Mouse (Mus musculus) neural tube, embryonic 15.5 days (tissue): ENCODE measurements around the gene Dock2. TPM values are rescaled to one million over a fixed set of nuclear protein-coding genes. Genes with fewer than 3 reads are reported as not detected.
A peak's percentile ranks its signal among the peaks of the same experiment; 100 is the strongest.

Experiments used
- ATAC-seq: fragments of 200-750 bp; cut with Nextera tagmentation; 2 replicates; pipeline ENCODE4 v1.8.0; 2017; ENCODE audit warnings: mild to moderate bottlenecking, moderate TSS enrichment, moderate library complexity; ENCODE audit not compliant: low FRiP score
- H3K27ac ChIP-seq: fragments of 300-500 bp; sonication (generic); replicated peaks from 2 replicates; pipeline ENCODE4 v1.5.1; 2015; ENCODE audit warnings: mild to moderate bottlenecking, inconsistent platforms
- H3K27me3 ChIP-seq: fragments of 300-500 bp; sonication (generic); replicated peaks from 2 replicates; pipeline ENCODE4 v1.6.1; 2015; ENCODE audit warnings: inconsistent platforms
- H3K36me3 ChIP-seq: fragments of 300-500 bp; sonication (generic); 2 replicates; pipeline ENCODE4 v1.6.1; 2015; ENCODE audit warnings: inconsistent platforms
- H3K4me1 ChIP-seq: fragments of 300-500 bp; sonication (generic); 2 replicates; pipeline ENCODE4 v1.6.1; 2015; ENCODE audit warnings: inconsistent platforms
- H3K4me2 ChIP-seq: fragments of 300-500 bp; sonication (generic); 2 replicates; pipeline ENCODE4 v1.6.1; 2015; ENCODE audit warnings: inconsistent platforms, mild to moderate bottlenecking, moderate library complexity
- H3K4me3 ChIP-seq: fragments of 300-500 bp; sonication (generic); replicated peaks from 2 replicates; pipeline ENCODE4 v1.5.1; 2015; ENCODE audit warnings: mild to moderate bottlenecking, inconsistent platforms
- H3K9ac ChIP-seq: fragments of 300-500 bp; sonication (generic); replicated peaks from 2 replicates; pipeline ENCODE4 v1.6.1; 2015; ENCODE audit warnings: mild to moderate bottlenecking, inconsistent platforms
- H3K9me3 ChIP-seq: fragments of 300-500 bp; sonication (generic); replicated peaks from 2 replicates; pipeline ENCODE4 v1.6.1; 2016; ENCODE audit warnings: inconsistent platforms
- WGBS: fragments of 180-500 bp; shearing (Covaris S2); methylation state at CpG from one replicate; pipeline ENCODE4 v1.1.7; 2015; ENCODE audit warnings: mixed read lengths; 5-methylcytosine and 5-hydroxymethylcytosine counted together
- polyA plus RNA-seq: library from polyadenylated mRNA; unstranded; fragments of >200 nt; fragmentation: Nextera tagmentation; extraction: Ambion mirVana; gene quantifications from 2 replicates; pipeline ENCODE4 v1.2.1, GENCODE M21; 2015

Gene Dock2
- polyA plus RNA-seq, 1 experiment from 2014 or later: 1.0 TPM

GRCm38 (mm10) chr11:34713360-34713759 is 70.3 kb downstream of the Dock2 start:
- Histone ChIP-seq H3K27ac (no peak overlapping the region), H3K4me1 (0 out of 2 replicates have a peak, but pooled peaks cover 1% of the 10 kb centered on the region), H3K4me2 (no peak overlapping the region), H3K4me3 (no peak overlapping the region), H3K9ac (no peak overlapping the region), H3K9me3 (no peaks in the 10 kb centered on the region), H3K36me3 (no peaks in the 10 kb centered on the region), H3K27me3 (no peaks in the 10 kb centered on the region)
- ATAC-seq: no peak
- 67% methylated on average over 5 of the region's 5 CpGs for WGBS

- Histone ChIP-seq H3K4me1 (0 out of 2 replicates have a peak, but pooled peaks cover 3% of the 10 kb centered on the region), H3K36me3 (no peaks in the 10 kb centered on the region), H3K27me3 (no peaks in the 10 kb centered on the region), H3K9me3 (no peaks in the 10 kb centered on the region), H3K4me3 (no peak overlapping the region), H3K4me2 (no peak overlapping the region), H3K27ac (no peak overlapping the region), H3K9ac (no peak overlapping the region)
- no peak for ATAC-seq
- 63% methylated on average over 11 of the region's 11 CpGs for WGBS
These were observed 75.4 kb downstream of the Dock2 start for GRCm38 (mm10) chr11:34708278-34708677.

- ATAC-seq: no peak
- 93% methylated on average over 5 of the region's 5 CpGs for WGBS
- Histone ChIP-seq H3K27ac (no peak overlapping the region), H3K4me2 (no peak overlapping the region), H3K4me1 (0 out of 2 replicates have a peak, but pooled peaks cover 3% of the 10 kb centered on the region), H3K27me3 (no peaks in the 10 kb centered on the region), H3K4me3 (no peak overlapping the region), H3K9me3 (no peaks in the 10 kb centered on the region), H3K36me3 (no peaks in the 10 kb centered on the region), H3K9ac (no peak overlapping the region)
These were observed 76.3 kb downstream of the Dock2 start for GRCm38 (mm10) chr11:34707360-34707759.

- no peaks in the 10 kb centered on the region for H3K27me3 ChIP-seq
- H3K36me3 ChIP-seq: no peaks in the 10 kb centered on the region
- H3K9me3 ChIP-seq: no peaks in the 10 kb centered on the region
- no peak overlapping the region for H3K4me3 ChIP-seq
- no peak overlapping the region for H3K4me2 ChIP-seq
- H3K27ac ChIP-seq: no peak overlapping the region
- H3K9ac ChIP-seq: no peak overlapping the region
- ATAC-seq: peak; percentile 24; the same call in 1 of the 2 replicates
- 0 out of 2 replicates have a peak, but pooled peaks cover 3% of the 10 kb centered on the region for H3K4me1 ChIP-seq
- WGBS: 72% methylated on average over 4 of the region's 4 CpGs
These were observed 78.6 kb downstream of the Dock2 start for GRCm38 (mm10) chr11:34705108-34705446.

GRCm38 (mm10) chr11:34704384-34705107 is 79.1 kb downstream of the Dock2 start:
- Histone ChIP-seq H3K9ac (no peak overlapping the region), H3K4me2 (no peak overlapping the region), H3K4me3 (no peak overlapping the region), H3K9me3 (no peaks in the 10 kb centered on the region), H3K27me3 (no peaks in the 10 kb centered on the region), H3K36me3 (no peaks in the 10 kb centered on the region), H3K27ac (no peak overlapping the region), H3K4me1 (0 out of 2 replicates have a peak, but pooled peaks cover 3% of the 10 kb centered on the region)
- ATAC-seq: peak; percentile 45; the same call in 1 of the 2 replicates
- 61% methylated on average over 8 of the region's 8 CpGs for WGBS

- H3K27ac ChIP-seq: no peak overlapping the region
- 0 out of 2 replicates have a peak, but pooled peaks cover 3% of the 10 kb centered on the region for H3K4me1 ChIP-seq
- no peaks in the 10 kb centered on the region for H3K27me3 ChIP-seq
- 65% methylated on average over 6 of the region's 6 CpGs for WGBS
- no peaks in the 10 kb centered on the region for H3K36me3 ChIP-seq
- no peak overlapping the region for H3K4me2 ChIP-seq
- H3K9ac ChIP-seq: no peak overlapping the region
- no peak overlapping the region for H3K4me3 ChIP-seq
- ATAC-seq: no peak
- no peaks in the 10 kb centered on the region for H3K9me3 ChIP-seq
These were observed 79.8 kb downstream of the Dock2 start for GRCm38 (mm10) chr11:34703851-34704250.

- no peaks in the 10 kb centered on the region for H3K27me3 ChIP-seq
- H3K4me1 ChIP-seq: no peaks in the 10 kb centered on the region
- no peaks in the 10 kb centered on the region for H3K9me3 ChIP-seq
- H3K4me2 ChIP-seq: no peak overlapping the region
- no peaks in the 10 kb centered on the region for H3K36me3 ChIP-seq
- H3K9ac ChIP-seq: no peak overlapping the region
- H3K27ac ChIP-seq: no peak overlapping the region
- no peak overlapping the region for H3K4me3 ChIP-seq
- no peak for ATAC-seq
- 53% methylated on average over 8 of the region's 8 CpGs for WGBS
These were observed 101.9 kb downstream of the Dock2 start for GRCm38 (mm10) chr11:34681790-34682189.

- H3K27ac ChIP-seq: no peak overlapping the region
These were observed 239.1 kb downstream of the Dock2 start for GRCm38 (mm10) chr11:34544631-34545030.

GRCm38 (mm10) chr11:34532131-34532530 is 251.6 kb downstream of the Dock2 start:
- 95% methylated on average over 10 of the region's 10 CpGs for WGBS
- no peak overlapping the region for H3K27ac ChIP-seq
- H3K9me3 ChIP-seq: no peaks in the 10 kb centered on the region
- no peak overlapping the region for H3K9ac ChIP-seq
- H3K4me1 ChIP-seq: 0 out of 2 replicates have a peak, but pooled peaks cover under 1% of the 10 kb centered on the region
- no peak overlapping the region for H3K4me2 ChIP-seq
- no peak for ATAC-seq
- H3K36me3 ChIP-seq: no peaks in the 10 kb centered on the region
- no peak overlapping the region for H3K4me3 ChIP-seq
- H3K27me3 ChIP-seq: no peaks in the 10 kb centered on the region

More at GRCm38 (mm10) chr11:34544631-34545030, 239.1 kb downstream of the Dock2 start:
- Histone ChIP-seq H3K4me2 (no peak overlapping the region), H3K36me3 (no peaks in the 10 kb centered on the region), H3K4me3 (no peak overlapping the region), H3K9me3 (0 out of 2 replicates have a peak, but pooled peaks cover 4% of the 10 kb centered on the region), H3K27me3 (no peaks in the 10 kb centered on the region), H3K9ac (no peak overlapping the region), H3K4me1 (no peaks in the 10 kb centered on the region)
- 74% methylated on average over 7 of the region's 7 CpGs for WGBS
- no peak for ATAC-seq

GRCm38 (mm10) chr11:34530971-34531370 is 252.7 kb downstream of the Dock2 start:
- WGBS: 97% methylated on average over 3 of the region's 3 CpGs

GRCm38 (mm10) chr11:34528006-34528405 is 255.7 kb downstream of the Dock2 start:
- no peaks in the 10 kb centered on the region for H3K9me3 ChIP-seq
- no peaks in the 10 kb centered on the region for H3K27me3 ChIP-seq
- WGBS: 89% methylated on average over 4 of the region's 4 CpGs
- no peaks in the 10 kb centered on the region for H3K4me1 ChIP-seq
- H3K9ac ChIP-seq: no peak overlapping the region
- no peak overlapping the region for H3K4me3 ChIP-seq
- no peak for ATAC-seq
- no peak overlapping the region for H3K4me2 ChIP-seq
- no peak overlapping the region for H3K27ac ChIP-seq
- no peaks in the 10 kb centered on the region for H3K36me3 ChIP-seq

More at GRCm38 (mm10) chr11:34530971-34531370, 252.7 kb downstream of the Dock2 start:
- Histone ChIP-seq H3K9me3 (no peaks in the 10 kb centered on the region), H3K27ac (no peak overlapping the region), H3K27me3 (no peaks in the 10 kb centered on the region), H3K9ac (no peak overlapping the region), H3K4me2 (no peak overlapping the region), H3K4me1 (no peaks in the 10 kb centered on the region), H3K4me3 (no peak overlapping the region), H3K36me3 (no peaks in the 10 kb centered on the region)
- ATAC-seq: no peak

- H3K27me3 ChIP-seq: no peaks in the 10 kb centered on the region
- H3K36me3 ChIP-seq: no peaks in the 10 kb centered on the region
- H3K4me3 ChIP-seq: no peak overlapping the region
- H3K9ac ChIP-seq: no peak overlapping the region
- 92% methylated on average over 5 of the region's 5 CpGs for WGBS
- H3K4me2 ChIP-seq: no peak overlapping the region
- ATAC-seq: no peak
- H3K9me3 ChIP-seq: no peaks in the 10 kb centered on the region
- H3K27ac ChIP-seq: no peak overlapping the region
- H3K4me1 ChIP-seq: no peaks in the 10 kb centered on the region
These were observed 256.5 kb downstream of the Dock2 start for GRCm38 (mm10) chr11:34527238-34527637.
